Mouse (Mus musculus): ENCODE measurements around the gene Oxsr1. TPM values are rescaled to one million over a fixed set of nuclear protein-coding genes. Genes with fewer than 3 reads are reported as not detected.

The Oxsr1 gene
- polyA plus RNA-seq, 1 experiment from 2014 or later, result 13.6 TPM

GRCm38 (mm10) chr9:119192202-119192990, 129.8 kb downstream of the Oxsr1 start:
- Histone ChIP-seq H3K4me1 (no peaks in the 10 kb centered on the region), H3K4me3 (no peak overlapping the region), H3K27ac (no peak overlapping the region), H3K27me3 (ENCODE audit: insufficient read depth, poor library complexity, severe bottlenecking) (no peaks in the 10 kb centered on the region), H3K36me3 (no peaks in the 10 kb centered on the region), H3K9me3 (no peaks in the 10 kb centered on the region)
- WGBS, result 33% methylated on average over 11 of the region's 11 CpGs
- no peak for DNase-seq (ENCODE audit: low spot score)

Other genes with a start within 250 kb of the Oxsr1 start
- gene Plcd1, start 228.9 kb downstream of the Oxsr1 start, polyA plus RNA-seq (2016; fragmentation: Nextera tagmentation; extraction: Ambion mirVana), result 18.6 and 19.5 TPM in 2 replicates
- gene Dlec1, start 219.9 kb downstream of the Oxsr1 start, polyA plus RNA-seq (2016; fragmentation: Nextera tagmentation; extraction: Ambion mirVana), result 0.87 and 1.2 TPM in 2 replicates
- 0.70 and 0.76 TPM in 2 replicates for gene Acaa1b, start 165.3 kb downstream of the Oxsr1 start, polyA plus RNA-seq (2016; fragmentation: Nextera tagmentation; extraction: Ambion mirVana)
- gene Gm47289, start 163.3 kb downstream of the Oxsr1 start, polyA plus RNA-seq (2016; fragmentation: Nextera tagmentation; extraction: Ambion mirVana), result not detected in 2 replicates
- gene Slc22a13, start 113.3 kb downstream of the Oxsr1 start, polyA plus RNA-seq (2016; fragmentation: Nextera tagmentation; extraction: Ambion mirVana), result not detected in 2 replicates
- gene Acaa1a, start 17.2 kb upstream of the Oxsr1 start, polyA plus RNA-seq (2016; fragmentation: Nextera tagmentation; extraction: Ambion mirVana), result 86.5 and 91.8 TPM in 2 replicates
- gene Myd88, start 19.0 kb upstream of the Oxsr1 start, polyA plus RNA-seq (2016; fragmentation: Nextera tagmentation; extraction: Ambion mirVana), result 11.4 and 11.6 TPM in 2 replicates
- gene Xylb, start 35.0 kb upstream of the Oxsr1 start, polyA plus RNA-seq (2016; fragmentation: Nextera tagmentation; extraction: Ambion mirVana), result 2.0 and 5.5 TPM in 2 replicates
- gene Slc22a14, start 43.1 kb upstream of the Oxsr1 start, polyA plus RNA-seq (2016; fragmentation: Nextera tagmentation; extraction: Ambion mirVana), result not detected in 2 replicates
- gene Acvr2b, start 79.7 kb upstream of the Oxsr1 start, polyA plus RNA-seq (2016; fragmentation: Nextera tagmentation; extraction: Ambion mirVana), result 29.6 and 35.4 TPM in 2 replicates
- gene Exog, start 122.5 kb upstream of the Oxsr1 start, polyA plus RNA-seq (2016; fragmentation: Nextera tagmentation; extraction: Ambion mirVana), result 16.2 and 25.0 TPM in 2 replicates